Mouse (Mus musculus) spleen, adult 12 weeks (tissue): ENCODE measurements around the gene Cygb.
"Not testable (repeated sequence)": the region's sequence is repeated elsewhere in the genome, so short reads cannot be mapped to it uniquely, and the experiment has no call there.

Experiments
- DNase-seq: peaks from one replicate; pipeline ENCODE4 v3.0.0; 2022; ENCODE audit warnings: low spot score

Gene Cygb

DNA sequence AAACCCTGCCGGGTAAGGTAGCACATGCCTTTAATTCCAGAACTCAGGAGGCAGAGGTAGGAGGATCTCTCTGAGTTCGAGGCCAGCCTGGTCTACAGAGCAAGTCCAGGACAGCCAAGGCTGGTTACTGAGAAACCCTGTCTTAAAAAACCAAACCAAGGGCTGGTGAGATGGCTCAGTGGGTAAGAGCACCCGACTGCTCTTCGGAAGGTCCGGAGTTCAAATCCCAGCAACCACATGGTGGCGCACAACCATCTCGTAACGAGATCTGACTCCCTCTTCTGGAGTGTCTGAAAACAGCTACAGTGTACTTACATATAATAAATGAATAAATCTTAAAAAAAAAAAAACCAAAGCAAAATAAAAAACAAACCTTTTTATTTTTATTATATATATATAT lies 17.5 kb downstream of the Cygb start:
- DNase-seq, result not testable (repeated sequence)

DNA sequence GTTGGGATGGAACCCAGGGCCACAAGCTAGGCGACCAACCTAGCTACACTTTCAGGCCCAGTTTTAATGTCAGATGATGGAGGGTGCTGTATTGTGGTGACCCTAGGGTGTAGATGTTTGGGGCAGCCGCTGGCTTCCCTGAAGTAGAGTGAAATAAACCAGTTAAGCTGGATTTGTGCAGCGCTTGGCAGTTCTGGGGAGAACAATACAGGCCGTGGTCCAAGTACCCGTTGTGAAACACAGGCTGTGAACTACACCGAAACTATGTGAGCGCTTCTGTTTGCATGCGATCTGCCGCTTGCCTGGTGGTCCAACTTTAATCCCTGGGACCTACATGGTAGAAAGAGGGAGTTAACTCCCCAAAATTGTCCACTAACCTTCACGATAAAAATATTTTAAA lies 21.2 kb downstream of the Cygb start:
- DNase-seq, result no peak

DNA sequence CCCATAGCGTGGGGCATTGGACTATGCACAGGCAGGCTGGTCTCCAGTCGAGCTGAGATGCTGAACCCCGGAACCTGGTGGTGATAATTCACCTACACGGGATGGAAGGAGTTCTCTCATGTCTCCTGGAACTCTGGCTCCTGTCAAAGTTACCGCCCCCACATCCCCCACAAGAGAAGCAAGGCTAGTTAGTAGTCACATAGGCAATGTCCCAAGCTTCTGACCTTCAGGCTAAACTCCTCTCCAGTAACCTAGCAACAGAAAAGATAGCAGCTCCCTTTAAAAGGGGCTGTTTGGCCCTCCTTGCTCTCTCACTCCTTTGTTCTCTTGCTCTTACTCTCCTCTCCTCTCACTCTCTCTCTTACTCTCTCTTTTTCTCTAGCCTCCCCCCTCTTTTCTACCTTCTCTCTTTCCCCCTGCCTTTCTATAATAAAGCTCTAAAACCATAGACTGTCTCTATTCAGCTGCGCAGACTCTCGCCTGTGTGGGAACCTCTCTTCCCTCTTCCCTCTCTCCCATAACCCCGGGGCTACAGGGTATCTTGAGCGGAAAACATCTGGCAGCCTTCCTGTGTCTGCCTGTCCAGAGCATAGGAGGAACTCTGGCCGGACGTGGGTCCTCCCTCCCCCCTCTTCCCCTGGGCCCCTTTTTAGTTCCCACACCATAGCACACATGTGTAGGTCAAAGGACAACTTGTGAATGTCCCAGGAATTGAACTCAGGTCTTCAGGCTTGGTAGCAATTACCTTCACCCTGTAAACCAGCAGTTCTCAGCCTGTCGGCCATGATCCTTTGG lies 23.7 kb downstream of the Cygb start:
- DNase-seq, result no peak

DNA sequence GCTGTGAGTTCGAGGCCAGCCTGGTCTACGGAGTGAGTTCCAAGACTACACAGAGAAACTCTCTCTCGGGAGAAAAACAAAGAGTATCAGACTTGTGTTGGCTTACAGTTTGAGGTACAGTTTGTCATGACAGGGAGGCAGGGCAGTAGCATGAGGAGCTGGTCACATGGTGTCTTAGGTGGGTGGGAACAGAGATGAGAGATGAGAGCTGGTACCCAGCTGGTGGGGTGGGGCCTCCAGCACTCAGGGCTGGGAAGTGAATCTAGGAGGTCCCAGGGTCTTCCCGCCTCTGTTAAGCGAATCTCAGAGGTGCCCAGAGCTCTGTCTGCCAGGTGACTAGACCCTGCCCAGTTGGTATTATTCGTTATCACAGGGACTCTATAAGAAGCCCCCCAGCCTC lies 24.6 kb downstream of the Cygb start:
- DNase-seq, result no peak

DNA sequence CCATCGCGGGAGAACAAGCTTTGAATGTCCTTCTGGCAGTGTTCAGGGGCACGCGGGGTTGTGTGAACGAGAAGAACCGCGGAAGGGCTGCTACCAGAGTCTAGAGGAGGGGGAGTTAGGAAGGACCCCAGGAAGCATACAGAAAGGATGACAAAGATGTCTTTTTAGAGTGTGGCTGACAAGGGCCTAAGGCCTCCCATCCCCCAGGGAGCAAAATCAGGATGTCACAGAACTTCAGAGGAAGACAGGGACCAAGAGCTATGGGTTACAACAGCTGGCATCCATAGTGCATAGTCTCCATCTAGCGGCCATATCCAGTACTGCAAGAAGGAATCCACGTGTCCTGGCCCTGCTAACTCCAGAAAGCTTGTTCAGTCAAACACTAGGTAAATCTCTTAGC lies 25.4 kb downstream of the Cygb start:
- DNase-seq, result peak; percentile 76

DNA sequence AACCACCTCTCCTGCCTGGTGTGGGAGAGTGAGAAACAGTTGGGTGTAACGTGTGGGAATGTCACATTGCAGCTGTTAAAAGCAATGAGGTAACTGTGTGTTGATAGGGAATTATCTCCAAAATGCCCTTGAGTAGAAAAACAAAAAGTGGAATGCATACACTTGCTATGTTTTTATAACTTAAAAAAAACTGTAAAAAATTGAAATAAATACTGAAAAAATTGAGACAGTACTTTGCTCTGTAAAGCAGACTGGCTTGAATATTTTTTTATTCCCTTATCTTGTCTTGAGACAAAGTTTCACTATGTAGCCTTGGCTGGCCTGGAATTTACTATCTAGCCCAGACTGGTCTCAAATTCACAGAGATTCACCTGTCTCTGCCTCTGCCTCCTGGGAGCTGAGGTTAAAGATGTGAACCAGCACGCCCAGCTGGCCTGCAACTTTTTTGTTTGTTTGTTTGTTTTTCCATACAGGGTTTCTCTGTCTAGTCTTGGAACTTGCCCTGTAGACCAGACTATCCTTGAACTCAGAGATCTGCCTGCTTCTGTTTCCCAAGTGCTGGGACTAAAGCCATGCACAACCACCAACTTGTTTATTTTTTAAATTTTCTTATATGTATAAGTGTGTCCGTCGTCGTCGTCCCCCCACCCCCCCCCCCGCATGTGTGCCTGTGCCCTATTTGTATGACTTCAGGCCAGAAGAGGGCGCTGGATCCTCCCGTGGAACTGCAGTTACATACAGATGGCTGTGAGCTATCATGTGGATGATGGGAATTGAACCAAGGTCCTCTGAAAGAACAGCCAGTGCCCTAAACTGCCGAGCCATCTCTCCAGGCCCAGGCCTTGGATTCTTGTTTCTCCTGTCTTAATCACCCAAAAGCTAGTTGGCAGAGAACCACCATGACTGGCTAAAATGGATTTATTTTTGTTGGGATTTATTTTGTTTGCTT lies 26.8 kb downstream of the Cygb start:
- DNase-seq, result no peak

DNA sequence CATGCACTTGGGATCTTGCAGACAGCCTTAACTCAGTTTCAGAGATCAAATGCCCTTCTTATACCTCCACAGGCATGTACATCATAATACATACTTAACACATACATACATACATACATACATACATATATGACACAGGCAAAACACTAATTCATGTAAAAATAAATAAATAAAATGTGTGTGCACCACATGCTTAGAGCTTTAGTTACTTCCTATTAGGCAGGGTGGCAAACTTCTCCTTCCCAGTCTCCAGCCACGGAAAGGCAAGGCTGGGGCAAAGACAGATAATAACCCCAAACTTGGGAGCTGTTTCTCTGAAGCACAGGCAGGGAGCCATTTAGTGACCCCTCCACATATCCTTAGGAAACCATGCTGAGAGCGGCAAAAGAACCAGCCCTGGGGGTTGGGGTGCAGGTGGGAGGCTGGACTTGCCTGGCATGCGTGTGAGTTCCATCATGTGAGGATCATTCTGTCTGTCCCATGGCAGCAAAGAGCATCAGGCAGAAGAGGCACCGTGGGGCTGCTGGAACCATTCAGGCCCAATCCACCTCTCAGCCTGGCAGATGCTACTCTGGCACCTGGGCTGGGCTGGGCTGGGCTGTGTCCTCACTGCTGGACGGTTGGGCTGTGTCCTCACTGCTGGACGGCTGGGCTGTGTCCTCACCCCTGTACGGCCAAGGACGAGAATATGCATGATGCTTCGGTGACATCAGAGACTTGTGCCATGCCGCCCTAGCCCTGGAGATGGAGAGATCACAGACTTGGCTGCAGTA lies 27.6 kb downstream of the Cygb start, which contains the start of gene Rhbdf2:
Rhbdf2 (minus strand) TSS at position 721 of the 773 bp plus-strand sequence.
- no peak for DNase-seq

DNA sequence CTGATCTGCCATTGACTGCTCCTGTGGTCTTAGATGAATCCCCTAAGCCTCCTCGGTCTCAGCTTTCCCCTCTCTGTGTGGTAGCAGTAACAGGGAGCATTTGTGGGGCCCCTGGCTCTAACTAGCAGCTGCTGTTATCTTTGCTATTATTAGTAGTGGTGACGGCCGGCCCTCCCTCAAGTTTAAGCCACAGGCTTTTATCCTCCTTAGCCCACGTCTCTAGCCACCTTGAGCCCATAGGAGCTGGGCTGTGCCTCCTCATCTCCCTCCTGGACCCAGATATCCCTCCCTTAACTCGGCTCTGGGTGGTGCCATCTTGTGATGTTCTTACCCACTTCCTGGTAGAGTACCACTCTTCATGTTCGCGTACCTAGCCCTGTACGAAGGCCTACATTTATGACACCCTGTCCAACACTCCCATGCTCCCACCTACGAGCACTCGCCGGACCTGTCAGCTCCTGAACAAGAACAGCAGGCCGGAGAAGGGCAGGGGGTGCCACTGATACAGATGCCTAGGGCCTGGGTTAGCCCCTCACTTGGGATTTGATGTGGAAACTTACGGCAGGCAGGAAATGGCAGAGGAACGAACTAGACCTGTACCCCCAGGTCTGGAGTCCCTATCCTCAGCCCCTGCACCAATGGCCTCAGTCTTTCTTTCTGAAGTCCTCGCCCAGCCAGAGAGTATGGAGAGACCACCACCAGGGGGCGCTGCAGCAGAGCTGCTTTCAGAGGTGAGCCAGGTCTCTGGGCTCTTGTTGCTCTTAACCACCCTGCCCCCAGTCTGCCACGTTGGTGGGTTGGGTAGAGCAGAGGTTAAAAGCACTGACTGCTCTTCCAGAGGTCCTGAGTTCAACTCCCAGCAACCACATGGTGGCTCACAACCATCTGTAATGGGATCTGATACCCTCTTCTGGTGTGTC lies 28.8 kb downstream of the Cygb start:
- DNase-seq, result peak; percentile 61

DNA sequence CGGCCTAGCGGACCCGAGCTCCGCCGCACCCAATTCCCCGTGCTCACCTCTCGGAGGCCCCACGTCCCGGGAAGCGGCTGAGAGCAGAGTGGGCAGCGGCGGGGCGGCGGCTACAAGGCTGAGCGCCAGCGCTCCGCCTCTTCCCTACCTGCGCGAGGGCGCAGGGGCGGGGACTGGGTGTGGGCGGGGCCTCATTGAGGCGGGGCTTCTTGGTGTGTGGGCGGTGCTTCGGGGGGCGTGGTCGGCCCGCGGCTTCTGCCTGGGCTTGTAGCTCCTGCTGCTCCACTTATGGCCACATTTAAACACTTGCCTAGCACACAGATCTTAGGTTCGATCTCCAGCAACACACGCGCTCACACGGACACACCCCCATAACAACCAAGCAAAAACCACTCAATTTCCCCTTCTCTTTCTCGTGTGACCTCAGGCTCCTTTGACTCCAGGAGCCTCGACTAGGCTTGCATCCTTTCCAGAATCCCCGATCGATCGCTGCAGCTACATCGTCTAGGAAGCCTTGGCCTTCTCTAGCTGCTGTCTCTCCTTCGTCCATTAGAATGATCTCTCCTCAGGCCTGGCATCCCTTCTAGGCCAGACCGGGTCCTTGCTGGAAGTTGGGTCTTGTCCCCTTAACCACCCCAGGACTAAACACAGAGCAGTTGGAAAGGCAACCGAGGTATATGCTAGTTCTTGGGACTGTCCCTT lies 29.8 kb downstream of the Cygb start:
- DNase-seq, result peak; percentile 92

DNA sequence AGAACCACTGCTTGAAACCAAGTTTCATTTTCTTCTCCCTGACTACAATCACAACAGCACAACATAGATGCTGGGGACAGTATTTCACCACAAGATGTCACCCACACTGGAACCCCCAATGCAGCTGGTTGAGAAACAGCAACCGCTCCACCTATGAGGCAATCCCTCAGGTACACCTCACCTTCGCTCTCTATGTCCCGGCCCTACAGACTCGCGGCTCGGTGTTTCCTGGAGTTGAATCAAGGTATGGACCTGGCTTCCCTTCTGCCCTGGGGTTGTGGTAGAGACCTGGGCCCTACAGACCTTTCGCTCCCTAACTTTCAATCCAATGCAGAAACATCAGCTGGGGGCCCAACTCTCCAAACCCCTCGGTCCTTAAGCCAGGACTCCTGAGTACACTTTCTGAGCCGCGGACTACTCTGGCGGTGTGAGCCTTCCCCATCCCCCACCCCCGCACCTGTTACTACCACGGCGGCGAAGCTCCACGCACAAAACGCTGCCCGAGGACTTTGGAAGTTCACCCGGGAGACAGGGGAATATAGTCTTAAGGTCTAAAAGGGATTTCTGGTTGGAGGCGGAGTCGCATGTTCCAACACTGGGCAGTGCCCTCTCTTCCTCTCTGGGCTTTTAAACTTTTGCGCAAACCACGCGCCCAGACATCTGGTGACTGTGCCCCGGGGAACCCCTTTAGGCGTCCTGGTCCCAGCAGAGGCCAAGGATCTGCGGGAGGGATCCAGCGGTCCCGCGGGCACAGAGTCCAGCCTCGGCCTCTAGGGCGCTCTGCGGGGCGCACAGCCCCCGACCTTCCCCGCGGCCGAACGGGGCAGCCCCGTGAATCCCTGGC lies 30.6 kb downstream of the Cygb start:
- DNase-seq, result no peak

DNA sequence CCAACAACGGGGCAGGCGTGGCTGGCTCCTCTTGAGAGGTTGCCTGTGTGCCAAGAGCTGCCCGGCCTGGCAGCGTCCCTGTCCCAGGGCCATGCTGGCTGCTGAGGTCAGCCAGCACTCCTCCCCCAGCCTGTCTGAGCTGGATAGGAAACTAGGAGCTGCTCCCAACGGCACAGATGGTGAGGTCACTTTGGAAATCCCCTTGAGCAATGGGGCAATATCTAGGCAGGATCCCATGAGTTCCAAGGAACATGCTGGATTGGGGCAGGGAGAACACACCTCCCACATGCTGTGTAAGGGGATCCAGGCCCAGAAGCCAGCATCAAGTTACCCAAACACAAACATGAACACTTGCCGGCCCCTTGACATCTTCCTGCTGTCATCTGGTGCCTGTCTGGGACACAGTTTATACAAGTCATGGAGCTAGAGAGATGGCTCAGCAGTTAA lies 32.8 kb downstream of the Cygb start:
- no peak for DNase-seq

DNA sequence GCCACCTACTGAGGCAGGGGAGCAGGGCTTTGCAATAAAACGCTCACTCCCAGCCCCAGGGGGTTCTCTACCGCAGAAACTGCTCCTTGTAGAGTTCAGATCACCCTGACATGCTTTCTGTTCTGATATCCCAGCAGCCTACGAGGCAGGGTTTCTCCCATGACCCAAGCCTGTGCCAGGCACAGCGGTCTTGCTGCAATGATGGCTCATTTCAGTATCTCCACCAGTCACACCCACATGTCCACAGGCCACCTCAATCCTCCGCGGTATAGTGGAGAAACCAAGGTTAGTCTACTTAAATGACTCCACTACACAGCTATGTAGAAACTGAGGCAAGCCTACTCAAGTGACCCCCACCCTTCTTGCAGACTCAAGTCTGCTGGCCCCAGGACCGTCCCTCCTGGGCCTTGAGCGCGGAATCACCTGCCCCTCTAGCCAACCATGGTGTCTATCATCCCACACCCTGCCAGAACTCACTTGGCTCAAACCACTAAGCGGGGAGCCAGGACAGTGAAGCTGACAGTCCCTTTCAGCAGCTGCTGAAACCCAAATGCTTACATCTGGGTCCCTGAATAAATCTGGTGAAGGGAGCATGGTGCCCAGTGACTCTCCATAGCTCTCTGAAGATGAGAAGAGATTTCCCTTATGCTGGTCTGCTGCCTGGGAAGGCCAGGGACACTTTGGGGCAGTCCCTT lies 33.4 kb downstream of the Cygb start:
- no peak for DNase-seq

DNA sequence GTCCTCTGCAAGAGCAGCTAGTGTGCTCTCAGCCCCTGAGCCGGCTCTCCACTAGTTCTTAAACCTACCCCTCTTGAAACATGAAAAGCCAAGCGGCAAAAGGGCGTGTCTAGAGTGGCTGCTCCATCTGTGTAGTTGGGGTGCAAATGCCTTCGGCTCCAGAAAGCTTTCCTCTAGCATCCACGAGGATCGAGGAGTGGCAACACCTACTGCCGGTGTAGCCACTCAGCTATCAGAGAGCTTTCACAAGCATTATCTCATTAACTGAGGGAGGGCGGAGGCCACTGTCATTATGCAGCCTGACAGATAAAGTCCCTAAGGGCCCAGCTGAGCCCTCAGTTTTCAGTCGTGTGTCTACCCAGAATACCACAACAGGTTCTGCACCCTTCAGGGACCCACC lies 34.0 kb downstream of the Cygb start:
- DNase-seq, result no peak

DNA sequence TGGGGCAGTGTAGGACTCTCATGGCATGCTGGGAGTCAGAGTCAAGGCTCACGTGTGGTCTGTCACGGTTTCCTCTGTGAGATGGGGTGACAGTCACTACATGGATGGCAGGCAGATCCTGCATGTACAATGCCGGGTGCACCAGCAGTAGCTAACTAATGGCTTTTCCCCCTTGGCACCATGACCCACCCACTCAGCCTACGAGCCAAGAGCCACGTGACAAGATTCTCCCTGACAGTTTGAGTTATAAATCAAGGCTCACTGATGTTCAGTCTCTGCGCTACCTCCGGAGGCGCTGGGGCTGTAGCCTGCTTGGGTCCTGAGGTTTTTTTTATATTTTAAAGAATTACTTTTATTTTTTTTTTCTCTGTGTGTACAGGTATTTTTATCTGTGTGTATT lies 34.6 kb downstream of the Cygb start:
- DNase-seq, result no peak

DNA sequence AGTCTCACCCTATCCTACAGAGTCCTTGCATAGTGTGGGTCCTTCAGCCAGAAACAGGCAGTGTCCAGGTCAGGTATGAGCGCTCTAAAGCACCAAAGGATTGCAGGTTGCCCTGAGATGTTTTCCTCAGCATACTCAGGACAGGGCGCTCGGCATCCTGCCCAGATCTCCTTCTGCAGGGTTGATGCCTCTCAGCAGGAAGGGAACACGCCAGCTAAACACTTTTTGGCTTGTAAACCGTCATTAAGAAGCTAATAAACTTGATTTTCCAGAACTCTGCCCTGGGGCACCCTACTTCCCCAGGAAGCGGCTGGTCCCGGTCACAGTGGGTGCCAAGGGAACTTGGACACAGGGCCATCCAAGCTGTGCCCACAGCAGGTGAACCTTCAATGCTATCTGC lies 35.0 kb downstream of the Cygb start:
- DNase-seq, result no peak

DNA sequence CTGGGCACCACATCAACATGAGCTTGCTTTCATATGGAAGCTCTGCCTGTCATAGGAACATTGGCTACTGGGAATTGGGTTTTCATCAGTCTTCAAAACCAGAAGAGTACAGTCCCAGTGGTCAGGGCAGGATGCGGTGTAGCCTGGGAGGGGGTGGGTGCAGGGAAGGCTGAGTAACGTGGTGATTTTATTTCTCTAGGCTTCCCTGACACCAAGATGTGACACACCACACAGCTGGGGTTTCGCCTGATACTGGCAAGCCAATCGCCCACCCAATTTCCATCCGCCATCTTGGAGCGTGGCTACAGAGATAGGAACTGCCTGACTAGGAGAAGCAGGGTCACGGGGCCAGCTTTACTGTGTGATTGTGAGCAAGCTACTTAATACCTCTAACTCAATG lies 35.4 kb downstream of the Cygb start:
- no peak for DNase-seq

DNA sequence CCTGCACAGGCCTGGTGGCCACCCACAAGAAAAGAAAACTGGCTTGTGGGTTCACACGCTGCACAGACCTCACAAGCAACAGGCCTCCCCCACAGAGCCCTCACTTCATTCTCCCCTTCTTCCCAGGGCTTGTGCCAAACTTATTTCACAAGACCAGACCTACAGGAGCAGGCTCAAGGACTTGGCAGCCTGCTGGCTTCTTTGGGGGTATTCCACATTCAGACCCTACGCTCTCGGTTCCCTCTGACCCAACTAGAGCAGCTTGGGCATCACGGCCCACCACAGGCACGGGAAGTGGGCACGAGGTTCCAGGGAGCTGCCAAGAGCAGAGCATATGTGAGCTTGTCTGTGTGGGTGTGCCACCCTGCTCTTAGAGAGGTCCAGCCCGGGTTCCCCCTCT lies 36.5 kb downstream of the Cygb start:
- DNase-seq, result no peak

DNA sequence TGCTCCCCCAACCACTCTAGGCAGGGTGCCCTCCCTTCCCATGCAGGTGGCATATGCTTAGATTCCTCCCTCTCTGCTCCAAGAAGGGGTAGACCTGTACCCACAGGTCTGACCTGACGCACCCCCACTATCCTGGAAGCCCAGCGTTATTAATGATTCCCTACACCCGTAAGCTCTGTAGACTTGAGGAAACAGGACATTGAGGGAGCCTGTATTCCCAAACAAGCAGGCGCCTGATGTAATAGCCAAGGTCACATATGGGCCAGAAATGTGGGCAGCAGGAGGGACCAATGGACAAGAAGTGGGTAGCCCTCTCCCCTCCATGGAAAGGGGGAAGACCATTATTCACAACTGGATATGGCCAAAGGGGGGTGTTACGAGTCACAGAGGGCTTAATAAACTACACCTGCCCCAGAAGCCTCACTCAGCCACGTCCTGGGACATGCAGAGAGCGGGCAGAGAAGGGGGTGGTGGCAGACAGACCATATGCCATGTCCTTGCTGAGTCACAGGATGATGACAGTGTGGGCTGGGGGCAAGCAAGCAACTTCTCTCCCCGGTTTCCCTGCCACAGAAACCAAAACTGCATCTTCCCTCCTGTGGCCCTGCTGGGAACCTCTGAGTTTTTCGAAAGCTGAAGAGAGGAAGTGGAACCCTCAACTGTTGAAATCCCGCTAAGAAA lies 37.5 kb downstream of the Cygb start:
- DNase-seq, result no peak
